Mouse (Mus musculus) bone marrow, adult 2 months (tissue): Measurements from ENCODE around the gene Lrrc7.

Source experiments
- CTCF ChIP-seq: fragments of 200-500 bp; IDR thresholded peaks from 2 replicates; pipeline ENCODE4 v1.5.1; 2011; ENCODE audit warnings: low read length, control low read depth; ENCODE audit not compliant: control insufficient read depth, insufficient read depth
- POLR2A ChIP-seq: fragments of 200-500 bp; IDR thresholded peaks from 2 replicates; pipeline ENCODE4 v1.6.1; 2011; ENCODE audit warnings: low read depth, mild to moderate bottlenecking, control low read depth, low read length, borderline replicate concordance; ENCODE audit not compliant: control insufficient read depth

DNA sequence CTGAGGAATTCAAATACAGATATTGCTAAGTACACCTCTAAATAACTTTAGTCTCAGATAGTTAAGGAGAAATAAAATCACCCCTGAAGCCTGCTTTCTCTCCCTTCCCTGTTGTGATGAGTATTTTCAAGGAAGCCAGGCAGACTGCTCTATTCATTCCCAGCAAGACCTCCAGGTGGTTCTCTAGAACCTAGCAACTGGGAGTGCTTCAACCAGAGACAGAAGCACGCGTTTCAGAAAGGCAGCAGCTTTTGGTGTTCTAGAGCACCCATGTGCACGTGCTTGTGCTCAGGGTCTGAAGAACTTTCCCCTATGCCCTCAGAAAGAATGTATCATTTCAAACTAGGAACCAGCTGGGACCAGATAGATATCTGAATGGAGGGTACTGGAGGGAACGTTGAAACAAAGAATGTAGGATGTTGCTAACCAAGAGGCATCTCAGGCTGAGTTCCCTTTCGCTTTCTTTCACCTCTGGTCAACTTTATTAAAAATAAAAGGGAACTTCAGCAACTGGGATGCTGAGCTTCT, 2.8 kb downstream of the Lrrc7 start:
- no peak for TF ChIP-seq POLR2A
- TF ChIP-seq CTCF = no peak
